Mouse (Mus musculus): ENCODE measurements around the gene Fam3c. TPM values are rescaled to one million over a fixed set of nuclear protein-coding genes. Genes with fewer than 3 reads are reported as not detected.

Fam3c gene
- polyA plus RNA-seq, 1 experiment from 2014 or later = 31.2 TPM

GRCm38 (mm10) chr6:22290790-22291189 lies 65.3 kb downstream of the Fam3c start:
- Histone ChIP-seq H3K9me3 (ENCODE audit: control insufficient read depth, low read length) (no peaks in the 10 kb centered on the region), H3K4me1 (ENCODE audit: control insufficient read depth, insufficient read depth, low read length) (peaks cover 14% of the 10 kb centered on the region), H3K9ac (ENCODE audit: low read length) (no peak overlapping the region), H3K4me3 (ENCODE audit: low read depth, low read length) (no peak overlapping the region), H3K27ac (ENCODE audit: low read depth, low read length) (no peak overlapping the region), H3K27me3 (ENCODE audit: control insufficient read depth, insufficient read depth, low read length) (peaks cover 29% of the 10 kb centered on the region), H3K36me3 (ENCODE audit: control insufficient read depth, insufficient read depth, low read length) (no peaks in the 10 kb centered on the region), H3K4me2 (no peak overlapping the region)
- no peak for ATAC-seq (ENCODE audit: low FRiP score)
- DNase-seq (ENCODE audit: low spot score, missing footprints) = peak; percentile 84
- 79% methylated on average over 8 of the region's 8 CpGs for WGBS

DNA sequence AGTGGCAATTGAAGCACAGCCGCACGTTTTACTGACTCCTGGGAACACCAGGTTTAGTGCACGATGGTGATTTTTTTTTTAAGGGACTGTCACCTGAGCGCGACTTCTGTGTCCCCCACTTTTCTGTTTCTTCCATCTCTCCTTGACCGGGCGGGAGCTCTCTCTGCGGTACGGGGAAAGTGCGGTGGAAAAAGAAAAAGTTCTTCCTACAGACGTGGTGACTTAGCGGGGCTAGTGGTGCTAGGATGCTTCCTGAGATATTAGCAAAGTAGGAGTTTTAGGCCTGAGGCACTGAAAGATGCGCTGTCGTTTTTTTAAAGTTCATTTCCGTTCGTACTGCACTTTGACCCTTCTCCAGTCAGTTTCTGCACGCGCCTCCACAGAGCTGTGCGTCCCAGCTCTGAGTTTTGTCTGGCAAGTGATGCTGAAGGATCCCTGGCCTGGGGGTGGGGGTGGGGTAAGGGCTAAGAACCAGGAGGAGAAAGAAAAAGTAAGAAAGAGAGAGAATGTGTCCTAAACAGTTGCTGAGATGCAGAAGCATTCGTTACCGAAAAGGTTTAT lies 66.5 kb downstream of the Fam3c start:
- Histone ChIP-seq H3K9me3 (ENCODE audit: control insufficient read depth, low read length) (no peaks in the 10 kb centered on the region), H3K4me3 (ENCODE audit: low read depth, low read length) (peak overlapping the region; percentile 40), H3K4me1 (ENCODE audit: control insufficient read depth, insufficient read depth, low read length) (peaks cover 14% of the 10 kb centered on the region), H3K9ac (ENCODE audit: low read length) (peak overlapping the region; percentile 30), H3K4me2 (peak overlapping the region; percentile 89), H3K27me3 (ENCODE audit: control insufficient read depth, insufficient read depth, low read length) (peaks cover 29% of the 10 kb centered on the region), H3K36me3 (ENCODE audit: control insufficient read depth, insufficient read depth, low read length) (no peaks in the 10 kb centered on the region), H3K27ac (ENCODE audit: low read depth, low read length) (no peak overlapping the region)
- ATAC-seq (ENCODE audit: low FRiP score) = no peak
- 1% methylated on average over 21 of the region's 21 CpGs for WGBS
- DNase-seq (ENCODE audit: low spot score, missing footprints) = peak; percentile 94

GRCm38 (mm10) chr6:22288737-22289460 lies 67.1 kb downstream of the Fam3c start:
- peak overlapping the region; percentile 89 for H3K4me2 ChIP-seq
- peaks cover 29% of the 10 kb centered on the region for H3K27me3 ChIP-seq (ENCODE audit: control insufficient read depth, insufficient read depth, low read length)
- H3K4me1 ChIP-seq (ENCODE audit: control insufficient read depth, insufficient read depth, low read length) = peaks cover 14% of the 10 kb centered on the region
- DNase-seq (ENCODE audit: low spot score, missing footprints) (peak; percentile 96), ATAC-seq (ENCODE audit: low FRiP score) (peak; percentile 76)
- H3K9me3 ChIP-seq (ENCODE audit: control insufficient read depth, low read length) = no peaks in the 10 kb centered on the region
- H3K4me3 ChIP-seq (ENCODE audit: low read depth, low read length) = peak overlapping the region; percentile 40
- no peaks in the 10 kb centered on the region for H3K36me3 ChIP-seq (ENCODE audit: control insufficient read depth, insufficient read depth, low read length)
- under 1% methylated on average over 38 of the region's 38 CpGs for WGBS
- H3K9ac ChIP-seq (ENCODE audit: low read length) = peak overlapping the region; percentile 30
- no peak overlapping the region for H3K27ac ChIP-seq (ENCODE audit: low read depth, low read length)

GRCm38 (mm10) chr6:22288004-22288736 lies 67.9 kb downstream of the Fam3c start, which contains the start of gene Wnt16:
Gene Wnt16 (plus strand): TSS chr6:22288227.
- ATAC-seq (ENCODE audit: low FRiP score) (peak; percentile 79), DNase-seq (ENCODE audit: low spot score, missing footprints) (peak; percentile 90)
- 2% methylated on average over 20 of the region's 20 CpGs for WGBS
- peak within 1 kb of the TSS; percentile 40 for H3K4me3 ChIP-seq (ENCODE audit: low read depth, low read length)
- H3K36me3 ChIP-seq (ENCODE audit: control insufficient read depth, insufficient read depth, low read length) = no peaks in the 10 kb centered on the region
- no peak within 1 kb of the TSS for H3K27ac ChIP-seq (ENCODE audit: low read depth, low read length)
- no peaks in the 10 kb centered on the region for H3K9me3 ChIP-seq (ENCODE audit: control insufficient read depth, low read length)
- peaks cover 14% of the 10 kb centered on the region for H3K4me1 ChIP-seq (ENCODE audit: control insufficient read depth, insufficient read depth, low read length)
- H3K9ac ChIP-seq (ENCODE audit: low read length) = peak within 1 kb of the TSS; percentile 30
- peaks cover 29% of the 10 kb centered on the region for H3K27me3 ChIP-seq (ENCODE audit: control insufficient read depth, insufficient read depth, low read length)
- H3K4me2 ChIP-seq = peak within 1 kb of the TSS; percentile 89

GRCm38 (mm10) chr6:22282405-22282804 lies 73.6 kb downstream of the Fam3c start:
- Histone ChIP-seq H3K36me3 (ENCODE audit: control insufficient read depth, insufficient read depth, low read length) (no peaks in the 10 kb centered on the region), H3K4me3 (ENCODE audit: low read depth, low read length) (no peak overlapping the region), H3K9ac (ENCODE audit: low read length) (no peak overlapping the region), H3K9me3 (ENCODE audit: control insufficient read depth, low read length) (no peaks in the 10 kb centered on the region), H3K4me2 (no peak overlapping the region), H3K27me3 (ENCODE audit: control insufficient read depth, insufficient read depth, low read length) (peaks cover 1% of the 10 kb centered on the region; the same call in 1 of the 2 replicates), H3K4me1 (ENCODE audit: control insufficient read depth, insufficient read depth, low read length) (no peaks in the 10 kb centered on the region), H3K27ac (ENCODE audit: low read depth, low read length) (no peak overlapping the region)
- WGBS = 92% methylated on average over 4 of the region's 4 CpGs
- no peak for ATAC-seq (ENCODE audit: low FRiP score)
- DNase-seq (ENCODE audit: low spot score, missing footprints) = no peak

DNA sequence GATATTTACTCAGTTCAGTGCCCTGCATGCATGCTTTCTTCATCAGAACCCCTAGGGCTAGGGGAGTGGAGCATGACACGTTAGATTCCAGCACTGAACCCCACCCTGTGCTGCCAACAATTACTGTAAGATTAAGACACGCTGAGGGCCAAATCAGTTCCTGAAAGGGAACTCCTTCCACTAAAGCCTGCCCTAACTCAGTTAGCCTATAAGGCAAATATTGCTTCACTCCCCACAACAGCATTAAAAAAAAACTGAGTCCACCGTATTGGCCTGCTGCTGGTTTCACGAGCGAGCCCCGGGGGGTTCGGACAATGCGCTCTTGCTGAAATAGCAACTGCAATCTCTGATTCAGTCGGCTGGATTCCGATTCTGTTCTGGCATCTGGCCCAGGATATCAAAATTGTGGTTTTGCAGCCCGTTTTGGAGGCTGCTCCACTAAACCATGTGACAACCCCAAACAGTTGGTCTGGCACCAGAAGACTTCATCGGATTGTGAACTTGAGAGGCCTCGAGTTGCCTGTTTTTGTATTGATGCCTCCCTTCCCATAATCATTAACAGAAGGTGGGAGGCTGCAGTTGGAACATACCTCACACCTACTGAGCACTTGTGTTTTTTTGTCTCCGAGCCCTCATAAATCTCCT lies 75.7 kb downstream of the Fam3c start:
- H3K27ac ChIP-seq (ENCODE audit: low read depth, low read length) = no peak overlapping the region
- H3K9me3 ChIP-seq (ENCODE audit: control insufficient read depth, low read length) = no peaks in the 10 kb centered on the region
- no peaks in the 10 kb centered on the region for H3K27me3 ChIP-seq (ENCODE audit: control insufficient read depth, insufficient read depth, low read length)
- 75% methylated on average over 14 of the region's 14 CpGs for WGBS
- DNase-seq (ENCODE audit: low spot score, missing footprints) (no peak), ATAC-seq (ENCODE audit: low FRiP score) (no peak)
- no peak overlapping the region for H3K4me3 ChIP-seq (ENCODE audit: low read depth, low read length)
- H3K4me1 ChIP-seq (ENCODE audit: control insufficient read depth, insufficient read depth, low read length) = no peaks in the 10 kb centered on the region
- H3K4me2 ChIP-seq = no peak overlapping the region
- no peaks in the 10 kb centered on the region for H3K36me3 ChIP-seq (ENCODE audit: control insufficient read depth, insufficient read depth, low read length)
- no peak overlapping the region for H3K9ac ChIP-seq (ENCODE audit: low read length)

DNA sequence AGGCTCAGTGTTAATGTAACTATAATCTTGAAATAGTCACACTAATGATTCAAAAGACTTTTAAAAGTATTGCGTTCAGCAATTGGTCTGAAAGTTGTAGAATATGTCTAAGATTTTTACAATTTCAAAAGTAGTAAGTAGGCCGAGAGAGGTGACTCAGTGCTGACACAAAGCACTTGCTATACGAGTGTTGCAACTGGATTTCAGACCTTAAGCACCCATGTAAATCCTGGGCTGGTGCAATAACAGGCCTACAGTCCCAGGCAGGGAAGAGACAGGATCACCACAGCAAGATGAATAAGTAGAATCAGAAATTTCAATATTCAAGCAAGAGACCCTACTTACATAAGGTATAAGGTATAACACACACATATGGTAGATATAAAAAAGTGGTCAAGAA lies 78.1 kb downstream of the Fam3c start:
- Histone ChIP-seq H3K9me3 (ENCODE audit: control insufficient read depth, low read length) (no peaks in the 10 kb centered on the region), H3K4me1 (ENCODE audit: control insufficient read depth, insufficient read depth, low read length) (no peaks in the 10 kb centered on the region), H3K4me3 (ENCODE audit: low read depth, low read length) (no peak overlapping the region), H3K9ac (ENCODE audit: low read length) (no peak overlapping the region), H3K27ac (ENCODE audit: low read depth, low read length) (no peak overlapping the region), H3K36me3 (ENCODE audit: control insufficient read depth, insufficient read depth, low read length) (no peaks in the 10 kb centered on the region), H3K4me2 (no peak overlapping the region), H3K27me3 (ENCODE audit: control insufficient read depth, insufficient read depth, low read length) (no peaks in the 10 kb centered on the region)
- ATAC-seq (ENCODE audit: low FRiP score) (no peak), DNase-seq (ENCODE audit: low spot score, missing footprints) (no peak)
- WGBS = 85% methylated on average over 3 of the region's 3 CpGs

GRCm38 (mm10) chr6:22269840-22270521 lies 86.1 kb downstream of the Fam3c start:
- Histone ChIP-seq H3K9ac (ENCODE audit: low read length) (no peak overlapping the region), H3K9me3 (ENCODE audit: control insufficient read depth, low read length) (no peaks in the 10 kb centered on the region), H3K36me3 (ENCODE audit: control insufficient read depth, insufficient read depth, low read length) (no peaks in the 10 kb centered on the region), H3K27ac (ENCODE audit: low read depth, low read length) (no peak overlapping the region), H3K27me3 (ENCODE audit: control insufficient read depth, insufficient read depth, low read length) (no peaks in the 10 kb centered on the region), H3K4me1 (ENCODE audit: control insufficient read depth, insufficient read depth, low read length) (no peaks in the 10 kb centered on the region), H3K4me3 (ENCODE audit: low read depth, low read length) (no peak overlapping the region), H3K4me2 (no peak overlapping the region)
- no peak for ATAC-seq (ENCODE audit: low FRiP score)
- WGBS = 86% methylated on average over 8 of the region's 8 CpGs
- DNase-seq (ENCODE audit: low spot score, missing footprints) = no peak

Data from midbrain, embryonic 11.5 days (tissue).